Comparison of ENCODE assay signal across 8 mouse cellular contexts in the genomic region with DNA sequence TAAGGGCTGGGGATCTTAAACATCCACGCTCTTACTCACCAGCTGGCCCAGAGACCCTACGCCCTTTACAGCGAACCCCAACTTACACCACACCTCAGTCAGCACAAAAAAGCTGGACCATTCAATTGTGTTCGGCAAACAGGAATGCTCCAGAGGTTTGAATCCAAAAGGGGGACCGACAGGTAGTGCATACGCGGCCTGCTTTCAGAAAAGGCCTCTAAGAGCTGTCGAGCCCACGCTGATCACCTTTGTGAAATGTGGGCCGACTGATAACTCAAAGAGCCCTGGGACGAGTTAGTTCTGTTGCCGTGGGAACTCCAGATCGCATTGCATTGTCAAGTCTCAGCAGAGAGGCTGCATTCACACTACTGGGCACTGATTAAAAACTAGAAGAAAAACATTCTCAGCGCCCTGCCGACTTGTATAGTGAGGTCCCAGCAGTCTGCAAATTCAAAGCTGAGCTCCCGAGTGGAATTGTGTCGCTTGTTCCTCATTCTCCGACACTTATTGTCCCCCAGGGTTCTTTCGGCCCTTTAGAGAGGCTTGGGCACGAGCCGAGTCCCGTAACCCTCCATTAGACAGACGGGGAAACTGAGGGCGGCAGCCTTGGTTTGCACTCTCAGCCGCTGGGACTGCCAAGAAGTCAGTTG. TPM values are rescaled to one million over a fixed set of nuclear protein-coding genes. Genes with fewer than 3 reads are reported as not detected.
DNase-seq lines count a peak whose midpoint lies in the region; ATAC-seq and TF ChIP-seq lines count a peak whose summit lies in the region.

No protein-coding gene starts in this region.

- peak overlapping the region; percentile 97 for H3K27ac ChIP-seq in heart, embryonic 11.5 days (ENCODE audit: low read depth, low read length)
- H3K27ac ChIP-seq in ES-E14 (ENCODE audit: insufficient read depth, low read depth, low read length, poor library complexity, severe bottlenecking) (peak overlapping the region; percentile 97; the same call in 1 of the 2 replicates), macrophage (peak overlapping the region; percentile 42)
- H3K27ac ChIP-seq in forebrain, embryonic 15.5 days (replicated peaks), result peak overlapping the region; percentile 94

- peaks cover 11% of the 10 kb centered on the region for H3K36me3 ChIP-seq in heart, embryonic 11.5 days (ENCODE audit: control insufficient read depth, insufficient read depth, low read length)
- H3K36me3 ChIP-seq in ES-E14 (ENCODE audit: control insufficient read depth, insufficient read depth, low read length, poor library complexity, severe bottlenecking), result peaks cover 44% of the 10 kb centered on the region
- peaks cover 27% of the 10 kb centered on the region for H3K36me3 ChIP-seq in forebrain, embryonic 15.5 days
- peaks cover 38% of the 10 kb centered on the region for H3K36me3 ChIP-seq in macrophage (ENCODE audit: inconsistent target)

- no peak for ATAC-seq in heart, embryonic 11.5 days (replicated peaks; ENCODE audit: insufficient number of reproducible peaks, low FRiP score, low TSS enrichment)
- ATAC-seq in forebrain, embryonic 15.5 days (replicated peaks), result peak; percentile 36; the same call in 1 of the 2 replicates

- peaks cover 23% of the 10 kb centered on the region for H3K79me2 ChIP-seq in macrophage (ENCODE audit: inconsistent target)

- H3K9ac ChIP-seq in heart, embryonic 11.5 days (ENCODE audit: low read depth, low read length), result peak overlapping the region; percentile 90
- H3K9ac ChIP-seq in ES-E14 (ENCODE audit: insufficient read depth, low read depth, low read length, poor library complexity, severe bottlenecking), result peak overlapping the region; percentile 95
- H3K9ac ChIP-seq in forebrain, embryonic 15.5 days (replicated peaks), result peak overlapping the region; percentile 74

- H3K4me2 ChIP-seq in heart, embryonic 11.5 days, result peak overlapping the region; percentile 87
- peak overlapping the region; percentile 73 for H3K4me2 ChIP-seq in forebrain, embryonic 15.5 days (replicated peaks)

- in situ Hi-C loops in ES-E14 (cut with MboI; ENCODE audit: low sequenced_read_pairs in 2 of 2, unreplicated experiment in 2 of 2), result no loop called here

- no peak for DNase-seq in heart, adult 8-10 months (ENCODE audit: low spot score)
- DNase-seq in ES-E14 (ENCODE audit: low read depth, low spot score), result no peak
- DNase-seq in spleen, postnatal 14 days (ENCODE audit: low spot score in 2 of 2), result no peak
- DNase-seq in cerebellum, adult 9-11 months, result no peak
- DNase-seq in ovary, postnatal 10 days (ENCODE audit: low spot score), result no peak

- whole genome bisulfite sequencing in heart, embryonic 11.5 days (ENCODE audit: insufficient replicate concordance), result 24% methylated on average over 25 of the region's 25 CpGs
- WGBS in forebrain, embryonic 15.5 days, result 12% methylated on average over 25 of the region's 25 CpGs
- 49% methylated on average over 24 of the region's 25 CpGs for WGBS in macrophage (ENCODE audit: missing documents)

- peak overlapping the region; percentile 80 for H3K4me3 ChIP-seq in heart, embryonic 11.5 days (ENCODE audit: low read depth, low read length)
- H3K4me3 ChIP-seq in ES-E14 (ENCODE audit: insufficient read depth in 1 of 2, low read depth in 1 of 2, low read length in 2 of 2, poor library complexity in 1 of 2, severe bottlenecking in 1 of 2) (peak overlapping the region; percentile 89 to 97), macrophage (ENCODE audit: inconsistent target) (peak overlapping the region; percentile 54)
- H3K4me3 ChIP-seq in forebrain, embryonic 15.5 days, result peak overlapping the region; percentile 77

- H3K4me1 ChIP-seq in heart, embryonic 11.5 days (ENCODE audit: control insufficient read depth, insufficient read depth, low read length), result peaks cover 33% of the 10 kb centered on the region
- H3K4me1 ChIP-seq in ES-E14 (ENCODE audit: control insufficient read depth in 2 of 2, insufficient read depth in 2 of 2, low read length in 2 of 2, poor library complexity in 1 of 2), result peaks cover 11 to 16% of the 10 kb centered on the region in 2 experiments; a peak in 3 of 4 replicates
- peaks cover 49% of the 10 kb centered on the region for H3K4me1 ChIP-seq in forebrain, embryonic 15.5 days

- H3K27me3 ChIP-seq in heart, embryonic 11.5 days (ENCODE audit: control insufficient read depth, insufficient read depth, low read length), result no peaks in the 10 kb centered on the region
- no peaks in the 10 kb centered on the region for H3K27me3 ChIP-seq in forebrain, embryonic 15.5 days

- no peaks in the 10 kb centered on the region for H3K9me3 ChIP-seq in heart, embryonic 11.5 days (replicated peaks; ENCODE audit: control insufficient read depth, low read length)
- no peaks in the 10 kb centered on the region for H3K9me3 ChIP-seq in ES-E14 (ENCODE audit: control insufficient read depth, insufficient read depth, low read depth, low read length)
- H3K9me3 ChIP-seq in forebrain, embryonic 15.5 days, result no peaks in the 10 kb centered on the region

TF ChIP-seq in ES-E14, 5 proteins besides CTCF, POLR2A, EP300 and RAD21:
- TF ChIP-seq MAFK (IDR thresholded peaks at IDR 0.05; ENCODE audit: insufficient read depth, low read depth, low read length), result no peak
- no peak; the same call in 1 of the 2 replicates for TF ChIP-seq HCFC1 (IDR thresholded peaks at IDR 0.05; ENCODE audit: borderline replicate concordance, insufficient read depth, low read length)

RNA-seq across cellular contexts. Expression of a gene that starts 36.5 kb away (rescaled TPM):
- 0.14 TPM in 1 of 2 replicates, not detected in the other for polyA plus RNA-seq in heart, embryonic 11.5 days (2014; fragmentation: Nextera tagmentation; extraction: Ambion mirVana)
- total RNA-seq in heart, adult 8-10 months (2022), result under 1 TPM in 2 of 4 experiments, not detected in 2; 0.22 to 0.35 TPM
- total RNA-seq in ES-E14 (2012; rRNA removed), result 0.18 TPM in 1 of 2 replicates, not detected in the other
- polyA plus RNA-seq in forebrain, embryonic 15.5 days (2015; fragmentation: Nextera tagmentation; extraction: Ambion mirVana), result 0.92 and 1.8 TPM in 2 replicates
- total RNA-seq in macrophage (2018; cell fraction: chromatin; rRNA removed), result not detected
- total RNA-seq in macrophage (2018; cell fraction: cytosol; rRNA removed), result not detected
- not detected for total RNA-seq in macrophage (2018; cell fraction: nucleus; rRNA removed)
- not detected in 3 replicates for polyA plus RNA-seq in macrophage (2018)

RNA-seq across cellular contexts. Expression of a gene that starts 36.7 kb away (rescaled TPM):
- 16.0 and 16.5 TPM in 2 replicates for polyA plus RNA-seq in heart, embryonic 11.5 days (2014; fragmentation: Nextera tagmentation; extraction: Ambion mirVana)
- 10 to 100 TPM; 22.3 to 37.6 (median 30.1) TPM for total RNA-seq in heart, adult 8-10 months (2022)
- 2.2 and 3.4 TPM in 2 replicates for total RNA-seq in ES-E14 (2012; rRNA removed)
- polyA plus RNA-seq in forebrain, embryonic 15.5 days (2015; fragmentation: Nextera tagmentation; extraction: Ambion mirVana), result 4.9 and 6.5 TPM in 2 replicates
- total RNA-seq in macrophage (2018; cell fraction: chromatin; rRNA removed), result 1 to 10 TPM in 1 of 26 experiments, under 1 TPM in 4, not detected in 21; 0.46 to 1.0 (median 0.55) TPM
- total RNA-seq in macrophage (2018; cell fraction: cytosol; rRNA removed), result under 1 TPM in 21 of 26 experiments, not detected in 5; 0.15 to 0.93 (median 0.44) TPM
- under 1 TPM in 5 of 26 experiments, not detected in 21; 0.60 to 0.82 (median 0.72) TPM for total RNA-seq in macrophage (2018; cell fraction: nucleus; rRNA removed)
- 0.20 TPM in 1 of 3 replicates, not detected in the others for polyA plus RNA-seq in macrophage (2018)

Comparison
In these comparisons a context has a peak if more than half of its experiments do, and no peak if none do; other contexts are left out.
1. H3K27ac ChIP-seq: peak in every context shown above with its lines; median percentile 97 in heart, embryonic 11.5 days; 97 in ES-E14; 94 in forebrain, embryonic 15.5 days; 42 in macrophage.